Mouse (Mus musculus) hindlimb bud, embryonic 11.5 days (tissue): Measurements from ENCODE around the gene Ugt1a9.
"Not testable (repeated sequence)": the region's sequence is repeated elsewhere in the genome, so short reads cannot be mapped to it uniquely, and the experiment has no call there.

Experiments
- DNase-seq: peaks from one replicate; pipeline ENCODE4 v3.0.0-alpha.2; 2012; ENCODE audit warnings: low read depth, low spot score; ENCODE audit errors: extremely low spot score

Gene Ugt1a9

GRCm38 (mm10) chr1:88105656-88106055, 35.1 kb downstream of the Ugt1a9 start:
- no peak for DNase-seq

GRCm38 (mm10) chr1:88109027-88109557, 38.5 kb downstream of the Ugt1a9 start:
- not testable (repeated sequence) for DNase-seq

DNA sequence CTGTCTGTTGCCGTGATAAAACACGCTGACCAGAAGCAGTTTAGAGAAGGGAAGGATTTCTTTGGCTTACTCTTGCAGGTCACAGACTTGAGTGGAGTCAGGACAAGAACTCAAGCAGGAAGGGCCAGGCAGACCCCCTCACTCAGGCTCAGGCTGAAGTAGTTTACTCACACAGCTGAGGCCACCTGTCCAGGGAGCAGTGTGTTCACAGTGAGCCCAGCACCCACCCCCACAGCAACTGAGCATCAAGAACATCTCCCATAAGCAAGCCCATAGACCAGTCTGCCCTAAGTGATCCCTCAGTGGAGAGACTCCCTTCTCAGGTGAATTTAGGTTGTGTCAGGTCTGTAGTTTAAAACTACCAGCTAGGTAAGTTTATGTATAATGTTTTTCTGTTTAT, 39.0 kb downstream of the Ugt1a9 start:
- DNase-seq = not testable (repeated sequence)

GRCm38 (mm10) chr1:88112769-88113168, 42.2 kb downstream of the Ugt1a9 start:
- DNase-seq = not testable (repeated sequence)

- not testable (repeated sequence) for DNase-seq
These were observed 50.0 kb downstream of the Ugt1a9 start for GRCm38 (mm10) chr1:88120550-88120949.

- DNase-seq = not testable (repeated sequence)
These were observed 50.9 kb downstream of the Ugt1a9 start for GRCm38 (mm10) chr1:88121521-88121920.

GRCm38 (mm10) chr1:88125827-88126360, 55.3 kb downstream of the Ugt1a9 start:
- not testable (repeated sequence) for DNase-seq

DNA sequence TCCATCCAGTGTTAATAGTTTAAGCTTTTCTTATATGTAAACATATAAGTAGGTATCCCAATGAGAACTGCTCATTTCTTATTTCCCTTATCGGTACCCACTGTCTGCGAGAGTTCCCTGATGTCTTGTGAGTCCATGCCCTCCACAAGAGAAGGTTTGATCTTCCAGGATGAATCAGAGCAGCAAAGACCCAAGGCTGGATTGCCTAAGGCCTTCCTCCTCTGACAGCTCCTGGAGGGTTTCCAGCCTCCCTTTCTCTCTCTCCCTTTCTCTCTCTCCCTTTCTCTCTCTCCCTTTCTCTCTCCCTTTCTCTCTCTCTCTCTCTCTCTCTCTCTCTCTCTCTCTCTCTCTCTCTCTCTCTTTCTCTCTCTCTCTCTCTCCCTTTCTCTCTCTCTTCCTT, 58.5 kb downstream of the Ugt1a9 start:
- DNase-seq = not testable (repeated sequence)

GRCm38 (mm10) chr1:88130223-88130622, 59.6 kb downstream of the Ugt1a9 start:
- not testable (repeated sequence) for DNase-seq

GRCm38 (mm10) chr1:88133908-88134456, 63.4 kb downstream of the Ugt1a9 start:
- DNase-seq = no peak

GRCm38 (mm10) chr1:88134457-88135011, 63.9 kb downstream of the Ugt1a9 start, which contains the start of gene Ugt1a6a:
TSS of gene Ugt1a6a (plus strand) at chr1:88134809.
- not testable (repeated sequence) for DNase-seq

GRCm38 (mm10) chr1:88135229-88135904, 64.8 kb downstream of the Ugt1a9 start:
- not testable (repeated sequence) for DNase-seq

- no peak for DNase-seq
These were observed 66.0 kb downstream of the Ugt1a9 start for GRCm38 (mm10) chr1:88136646-88137045.

GRCm38 (mm10) chr1:88137264-88137663, 66.7 kb downstream of the Ugt1a9 start:
- no peak for DNase-seq

- DNase-seq = no peak
These were observed 67.5 kb downstream of the Ugt1a9 start for GRCm38 (mm10) chr1:88138145-88138544.

- DNase-seq = not testable (repeated sequence)
These were observed 69.9 kb downstream of the Ugt1a9 start for GRCm38 (mm10) chr1:88140492-88140891.

GRCm38 (mm10) chr1:88143966-88144675, 73.5 kb downstream of the Ugt1a9 start:
- not testable (repeated sequence) for DNase-seq

DNA sequence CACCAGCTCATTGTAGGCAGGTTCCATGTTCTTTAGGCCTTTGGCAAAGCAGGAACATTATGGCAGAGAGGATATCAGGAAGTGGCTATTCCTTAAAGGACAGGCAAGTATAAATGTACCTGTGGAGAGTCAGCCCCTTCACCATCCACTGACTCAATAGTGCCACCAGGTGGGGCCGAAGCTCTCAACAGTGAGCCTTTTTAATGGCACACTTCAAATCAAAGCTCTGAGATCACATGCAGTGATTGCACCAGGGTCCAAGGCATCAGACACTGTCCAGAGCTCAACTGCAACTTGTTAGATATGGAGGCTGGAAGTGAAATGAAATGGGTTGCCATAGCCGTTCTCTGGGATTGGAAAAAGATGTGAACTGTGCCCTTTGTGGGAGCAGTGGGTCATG, 74.7 kb downstream of the Ugt1a9 start:
- peak; percentile 5 for DNase-seq

- not testable (repeated sequence) for DNase-seq
These were observed 79.5 kb downstream of the Ugt1a9 start for GRCm38 (mm10) chr1:88150133-88150532.

GRCm38 (mm10) chr1:88158430-88158829, 87.8 kb downstream of the Ugt1a9 start:
- DNase-seq = no peak

DNA sequence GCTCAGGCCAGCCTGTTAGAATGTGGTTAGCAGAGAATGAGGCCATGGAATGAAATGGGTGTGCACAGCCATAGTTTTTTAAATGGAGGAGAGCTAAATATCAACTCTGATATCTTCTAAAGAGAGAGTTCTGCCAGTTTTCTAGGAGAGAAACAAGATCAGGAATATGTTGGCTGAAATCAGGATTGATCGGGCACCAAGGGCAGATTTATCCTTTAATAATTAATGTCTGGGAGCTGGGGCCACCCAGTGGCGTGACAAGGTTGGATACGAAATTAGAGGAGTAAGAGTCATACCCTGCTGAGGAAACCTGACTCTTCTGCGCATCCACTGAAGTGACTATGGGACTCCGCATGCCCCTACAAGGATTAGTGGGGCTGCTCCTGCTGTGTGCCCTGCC, 95.1 kb downstream of the Ugt1a9 start, which contains the start of gene Ugt1a5:
Gene Ugt1a5 (plus strand): TSS at position 302 of the 400 bp plus-strand sequence.
- no peak for DNase-seq
